Mouse (Mus musculus): ENCODE data around the gene Polr1d.

Polr1d gene

GRCm38 (mm10) chr5:147090256-147090963 lies 13.6 kb downstream of the Polr1d start:
- DNase-seq, result no peak

DNA sequence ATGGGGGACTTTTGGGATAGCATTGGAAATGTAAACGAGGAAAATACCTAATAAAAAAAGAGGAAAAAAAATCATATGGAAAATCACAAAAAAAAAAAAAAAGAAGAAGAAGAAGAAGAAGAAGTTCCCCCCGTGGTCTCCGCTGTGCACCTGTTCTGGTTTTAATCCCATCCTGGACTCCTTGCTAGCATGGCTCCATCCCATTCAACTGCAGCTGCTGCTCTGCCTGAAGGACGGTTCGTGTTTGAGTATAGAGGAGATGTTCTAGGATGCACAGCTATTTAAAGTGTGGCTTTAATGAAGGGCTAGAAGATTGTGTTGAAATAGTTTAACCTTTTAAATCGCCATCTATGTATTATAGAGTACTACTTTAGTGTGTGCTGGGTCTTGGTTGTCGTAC lies 15.6 kb downstream of the Polr1d start:
- DNase-seq, result no peak

- DNase-seq, result no peak
Measured at GRCm38 (mm10) chr5:147094296-147094695, 17.4 kb downstream of the Polr1d start.

GRCm38 (mm10) chr5:147096586-147096985 lies 19.7 kb downstream of the Polr1d start:
- no peak for DNase-seq

- no peak for DNase-seq
Measured at GRCm38 (mm10) chr5:147098667-147099066, 21.8 kb downstream of the Polr1d start.

- DNase-seq, result no peak
Measured at GRCm38 (mm10) chr5:147100180-147100579, 23.3 kb downstream of the Polr1d start.

DNA sequence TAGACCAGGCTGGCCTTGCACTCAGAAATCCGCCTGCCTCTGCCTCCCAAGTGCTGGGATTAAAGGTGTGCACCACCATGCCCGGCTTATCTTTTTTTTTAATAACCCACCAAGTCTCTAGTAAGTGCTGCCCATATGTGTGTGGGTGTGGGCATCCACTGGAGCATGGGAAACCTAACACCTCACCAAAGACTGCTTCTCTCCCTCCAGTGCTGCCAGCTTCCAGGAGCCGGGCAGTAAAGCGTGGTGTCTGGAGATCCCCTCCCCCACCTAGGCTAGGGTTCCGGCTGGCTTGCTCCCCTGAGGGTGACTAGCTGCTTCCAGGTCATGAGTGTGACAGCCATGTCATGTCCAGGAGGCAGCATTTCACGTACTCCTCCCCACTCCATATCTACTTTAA lies 25.4 kb downstream of the Polr1d start:
- DNase-seq, result no peak

DNA sequence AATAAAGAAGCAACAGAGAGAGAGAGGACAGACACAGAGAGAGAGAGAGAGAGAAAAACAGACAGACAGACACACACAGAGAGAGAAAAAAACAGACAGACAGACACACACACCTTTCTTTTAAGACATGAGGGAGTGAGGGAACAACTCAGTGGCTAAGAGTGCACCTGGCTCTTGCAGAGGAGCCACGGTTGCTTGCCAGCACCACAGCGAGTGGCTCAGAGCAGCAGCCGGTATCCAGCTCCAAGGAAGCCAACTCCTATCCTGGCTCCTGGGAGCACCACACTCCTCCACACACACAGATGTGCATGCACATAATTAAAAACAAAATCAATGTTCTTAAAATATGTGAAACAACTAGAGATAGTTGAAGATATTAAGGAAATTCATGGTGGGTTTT lies 30.4 kb downstream of the Polr1d start:
- DNase-seq, result no peak

- no peak for DNase-seq
Measured at GRCm38 (mm10) chr5:147108861-147109591, 32.2 kb downstream of the Polr1d start.

- DNase-seq, result no peak
Measured at GRCm38 (mm10) chr5:147114738-147115137, 37.9 kb downstream of the Polr1d start.

DNA sequence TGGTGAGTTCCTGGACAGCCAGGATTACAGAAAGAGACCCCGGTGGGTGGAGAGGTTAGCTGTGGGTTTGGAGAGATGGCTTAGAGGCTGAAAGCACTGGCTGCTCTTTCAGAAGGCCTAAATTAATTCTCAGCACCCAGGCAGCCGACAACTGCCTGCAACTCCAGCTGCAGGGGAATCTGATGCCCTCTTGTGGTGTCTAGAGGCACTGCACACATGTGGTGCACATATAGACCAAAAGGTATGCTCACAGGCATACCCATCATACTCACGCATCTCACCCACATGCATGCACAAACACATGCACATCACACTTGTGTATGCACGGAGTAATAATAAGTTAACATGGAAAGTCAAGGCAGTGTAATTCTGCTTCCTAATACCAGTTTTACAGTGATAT lies 38.8 kb downstream of the Polr1d start:
- DNase-seq, result no peak

GRCm38 (mm10) chr5:147117027-147117426 lies 40.2 kb downstream of the Polr1d start:
- no peak for DNase-seq

DNA sequence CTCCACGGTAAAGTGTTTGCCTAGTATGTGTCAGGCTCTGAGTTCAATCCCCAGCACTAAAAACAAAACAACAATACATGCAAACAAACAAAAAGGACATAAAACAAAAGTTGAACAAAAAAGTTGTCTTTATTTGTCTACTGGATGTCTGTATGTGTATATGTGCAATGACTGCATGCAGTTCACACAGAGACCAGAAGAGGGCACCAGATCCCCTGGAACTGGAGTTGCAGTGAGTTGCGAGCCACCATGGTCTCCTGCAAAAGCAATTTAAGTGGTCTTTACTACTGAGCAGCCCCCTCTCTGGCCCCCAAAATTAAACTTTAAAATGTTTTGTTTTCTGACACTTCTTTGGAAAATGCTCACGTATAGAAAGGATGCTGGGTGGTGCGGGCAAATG lies 44.3 kb downstream of the Polr1d start:
- DNase-seq, result no peak

DNA sequence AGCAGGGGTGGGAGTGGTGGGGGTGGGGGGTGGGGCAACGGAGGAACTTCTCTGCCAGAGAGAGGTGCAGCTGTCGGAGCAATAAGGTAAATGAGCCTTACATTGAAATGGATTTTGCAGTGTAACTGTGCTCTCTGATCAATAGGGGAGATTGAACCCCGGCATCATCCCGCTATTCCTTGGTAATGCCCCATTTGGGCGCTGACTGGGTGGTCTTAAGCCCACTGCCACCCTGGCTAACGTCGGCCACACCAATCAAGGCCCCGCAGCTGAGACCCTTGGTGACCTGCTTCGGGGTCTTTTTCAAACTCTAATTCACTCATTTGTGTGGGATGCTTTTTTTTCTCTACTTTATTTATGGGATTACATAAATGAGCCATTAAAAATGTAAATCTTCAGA lies 47.9 kb downstream of the Polr1d start:
- DNase-seq, result no peak

DNA sequence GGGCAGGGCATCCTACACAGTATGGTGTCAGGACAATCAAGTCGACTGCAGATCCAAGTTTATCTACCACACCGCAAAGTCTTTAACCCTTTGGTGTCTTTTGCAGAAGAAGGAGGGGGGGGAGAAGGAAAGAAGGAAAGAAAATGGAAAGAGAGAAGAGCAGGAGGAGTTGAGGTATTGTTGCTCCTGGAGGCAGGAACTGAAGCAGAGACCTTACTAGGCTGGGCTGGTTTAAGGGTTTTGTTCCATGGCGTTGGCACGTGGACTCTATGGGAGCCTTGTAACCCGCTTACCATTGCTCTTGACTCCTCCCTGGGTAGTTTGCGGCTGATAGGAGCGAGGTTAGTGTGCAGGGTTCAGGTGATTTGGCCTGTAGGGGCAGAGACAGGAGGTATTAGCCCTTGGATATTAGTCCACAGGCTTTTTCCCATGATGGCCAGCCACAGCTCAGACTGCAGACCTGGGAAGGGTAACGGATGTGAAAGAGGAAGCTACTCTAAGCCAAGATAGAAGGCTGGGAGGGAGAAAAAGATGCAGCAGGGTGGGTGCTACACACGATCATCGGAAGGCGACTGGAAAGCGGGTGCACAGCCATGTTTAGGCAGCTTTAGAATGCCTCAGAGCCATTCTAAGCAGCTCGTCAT lies 48.8 kb downstream of the Polr1d start:
- no peak for DNase-seq

- DNase-seq, result no peak
Measured at GRCm38 (mm10) chr5:147127860-147128259, 51.0 kb downstream of the Polr1d start.

DNA sequence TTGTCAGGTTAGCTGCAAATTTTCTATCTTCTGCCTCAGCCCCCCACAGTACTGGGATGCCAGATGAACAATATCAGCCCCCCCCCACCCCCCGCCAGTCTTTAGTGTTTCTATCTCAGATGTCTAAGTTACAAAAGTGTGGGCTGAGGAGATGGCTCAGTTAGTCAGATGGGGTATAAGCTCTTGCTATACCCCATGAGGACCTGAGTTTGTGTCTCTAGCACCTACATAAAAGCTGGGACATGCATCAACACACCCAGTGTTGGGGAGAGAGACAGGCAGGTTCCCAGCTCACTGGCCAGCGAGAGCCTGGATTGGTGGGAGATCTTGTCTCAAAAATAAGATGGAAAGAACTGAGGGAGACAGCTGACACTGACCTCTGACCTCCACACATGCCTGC lies 52.6 kb downstream of the Polr1d start:
- no peak for DNase-seq

DNA sequence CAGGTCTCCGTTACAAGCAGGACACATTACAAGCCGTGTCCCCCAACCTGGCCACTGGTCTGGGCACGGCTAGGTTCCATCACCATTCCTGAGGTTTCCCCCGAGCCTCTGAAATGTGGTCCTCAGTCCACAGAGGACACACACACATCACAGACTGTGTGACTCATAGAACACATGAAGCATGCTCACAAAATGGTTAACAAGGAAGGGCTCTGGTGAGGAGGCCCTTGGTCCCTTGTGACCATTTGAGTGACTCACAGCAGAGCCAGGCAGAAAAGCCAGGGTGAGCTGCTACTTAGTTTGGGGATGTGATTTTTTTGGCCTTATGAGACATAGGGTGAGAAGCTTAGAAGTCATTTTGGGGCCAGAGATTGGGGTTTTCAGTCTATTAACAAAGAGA lies 55.1 kb downstream of the Polr1d start:
- DNase-seq, result no peak

GRCm38 (mm10) chr5:147133662-147134061 lies 56.8 kb downstream of the Polr1d start:
- DNase-seq, result no peak

GRCm38 (mm10) chr5:147134341-147135088 lies 57.7 kb downstream of the Polr1d start:
- DNase-seq, result no peak

- no peak for DNase-seq
Measured at GRCm38 (mm10) chr5:147135089-147135446, 58.2 kb downstream of the Polr1d start.

- DNase-seq, result no peak
Measured at GRCm38 (mm10) chr5:147135994-147136393, 59.1 kb downstream of the Polr1d start.

DNA sequence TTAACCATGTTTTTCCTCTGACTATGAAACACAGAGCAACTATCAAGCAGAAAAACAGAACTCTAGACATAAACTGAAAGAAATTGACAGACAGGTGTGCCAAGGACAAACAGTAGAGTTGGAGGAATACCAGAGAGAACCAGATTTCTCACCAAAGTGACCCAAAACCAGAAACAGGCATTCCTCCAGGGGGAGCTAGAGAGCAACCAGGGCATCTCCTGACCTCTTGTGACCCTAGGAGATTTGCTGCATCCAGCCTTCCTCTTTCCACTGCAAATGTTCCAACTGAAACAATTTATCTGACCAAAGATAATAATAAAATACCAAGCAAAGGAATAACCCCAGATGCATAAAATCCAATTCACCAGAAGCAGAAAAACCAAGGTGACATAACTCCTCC lies 70.5 kb downstream of the Polr1d start:
- DNase-seq, result peak; percentile 8

Measured in liver (tissue).